Mouse (Mus musculus): ENCODE results near the gene Fntb. TPM values are rescaled to one million over a fixed set of nuclear protein-coding genes. Genes with fewer than 3 reads are reported as not detected.
A peak's percentile ranks its signal among the peaks of the same experiment; 100 is the strongest.

The Fntb gene
- total RNA-seq, 1 experiment from 2014 or later = 16.5 TPM

DNA sequence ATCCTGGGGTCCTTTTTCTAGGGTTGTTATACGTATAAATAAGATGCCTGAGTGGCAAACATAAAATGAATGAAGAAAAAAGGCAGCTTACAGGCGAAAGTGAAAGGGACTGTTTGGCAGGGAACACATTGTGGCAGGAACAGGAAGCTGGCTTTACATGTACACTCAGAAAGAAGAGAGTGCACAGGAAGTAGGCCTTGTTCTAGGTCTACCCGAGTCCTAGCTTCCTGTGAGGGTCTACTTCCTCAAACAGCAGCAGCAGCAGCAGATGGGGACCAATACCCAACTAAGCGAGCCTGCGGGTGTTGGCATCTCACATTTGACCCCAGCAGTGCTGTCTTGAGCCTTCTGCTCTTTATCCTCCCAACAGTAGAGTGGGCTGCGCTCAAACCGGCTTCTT lies 121.4 kb downstream of the Fntb start:
- no peak for DNase-seq

DNA sequence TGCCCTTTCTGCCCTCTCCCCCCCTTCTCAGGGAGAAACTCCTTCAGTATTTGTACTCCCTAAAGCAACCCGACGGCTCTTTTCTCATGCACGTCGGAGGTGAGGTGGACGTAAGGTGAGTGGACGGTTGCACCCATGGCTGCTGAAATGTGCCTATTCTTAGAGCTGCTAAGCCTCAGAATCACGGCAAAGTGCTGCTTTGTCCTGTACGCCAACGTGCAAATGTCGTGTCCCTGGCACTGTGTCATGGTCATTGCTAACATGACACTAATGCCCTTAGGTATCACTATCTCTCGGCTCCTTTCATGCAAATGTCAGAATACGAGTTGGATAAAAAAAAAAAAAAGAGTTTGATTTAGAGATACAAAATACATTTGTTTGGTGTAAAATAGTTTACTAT lies 122.6 kb downstream of the Fntb start:
- DNase-seq = no peak

DNA sequence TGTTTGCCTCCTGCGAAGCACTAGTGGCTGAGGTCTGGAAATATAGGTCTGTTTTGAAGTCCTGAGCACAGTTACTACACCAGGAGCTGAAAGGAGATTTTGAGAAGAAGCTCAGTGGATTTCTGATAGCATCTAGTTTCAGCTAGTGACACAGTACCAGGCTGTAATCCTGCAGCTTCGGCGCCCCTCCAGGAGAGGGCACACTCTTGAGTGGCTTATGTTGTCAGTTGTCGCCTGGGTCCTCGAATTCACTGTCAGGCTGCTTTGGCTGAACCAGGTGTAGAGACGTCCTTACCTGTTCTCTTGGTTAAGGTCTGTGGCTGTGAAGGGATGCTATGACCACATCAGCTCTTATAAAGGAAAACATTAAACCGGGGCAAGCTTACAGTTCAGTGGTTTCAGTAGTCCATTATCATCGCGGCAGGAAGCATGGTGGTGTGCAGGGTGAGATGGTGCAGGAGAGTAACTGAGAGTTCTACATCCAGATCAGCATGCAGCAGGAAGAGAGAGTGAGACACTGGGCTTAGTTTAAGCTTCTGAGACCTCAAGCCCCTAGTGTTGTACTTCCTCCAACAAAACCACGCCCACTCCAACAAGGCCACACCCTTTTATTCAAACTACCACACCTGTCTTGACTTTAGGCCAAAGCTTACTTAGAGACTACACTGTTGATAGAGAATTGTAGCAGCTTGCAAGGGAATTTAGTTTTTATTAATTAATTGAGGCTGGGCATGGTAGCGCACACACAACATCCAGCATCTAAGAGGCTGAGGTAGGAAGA lies 124.2 kb downstream of the Fntb start:
- no peak for DNase-seq

DNA sequence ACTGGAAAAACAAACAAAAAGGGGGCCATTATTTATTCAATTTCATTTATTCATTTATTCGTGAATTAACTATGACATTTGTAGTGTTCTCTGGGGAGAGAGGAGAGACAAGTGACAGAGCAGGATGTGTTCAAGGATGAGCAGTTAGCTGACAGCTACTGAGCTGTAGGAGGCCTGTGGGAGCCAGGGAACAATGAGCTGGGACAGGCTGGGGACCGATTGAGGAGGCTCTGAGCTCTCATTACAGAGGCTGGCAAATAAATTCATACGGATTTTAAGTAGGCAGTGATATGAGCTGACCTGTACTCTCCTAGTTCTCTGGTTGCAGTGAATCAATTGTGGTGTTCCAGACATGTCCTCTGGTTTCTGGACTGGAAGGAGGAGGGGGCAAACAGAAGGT lies 125.8 kb downstream of the Fntb start:
- no peak for DNase-seq

DNA sequence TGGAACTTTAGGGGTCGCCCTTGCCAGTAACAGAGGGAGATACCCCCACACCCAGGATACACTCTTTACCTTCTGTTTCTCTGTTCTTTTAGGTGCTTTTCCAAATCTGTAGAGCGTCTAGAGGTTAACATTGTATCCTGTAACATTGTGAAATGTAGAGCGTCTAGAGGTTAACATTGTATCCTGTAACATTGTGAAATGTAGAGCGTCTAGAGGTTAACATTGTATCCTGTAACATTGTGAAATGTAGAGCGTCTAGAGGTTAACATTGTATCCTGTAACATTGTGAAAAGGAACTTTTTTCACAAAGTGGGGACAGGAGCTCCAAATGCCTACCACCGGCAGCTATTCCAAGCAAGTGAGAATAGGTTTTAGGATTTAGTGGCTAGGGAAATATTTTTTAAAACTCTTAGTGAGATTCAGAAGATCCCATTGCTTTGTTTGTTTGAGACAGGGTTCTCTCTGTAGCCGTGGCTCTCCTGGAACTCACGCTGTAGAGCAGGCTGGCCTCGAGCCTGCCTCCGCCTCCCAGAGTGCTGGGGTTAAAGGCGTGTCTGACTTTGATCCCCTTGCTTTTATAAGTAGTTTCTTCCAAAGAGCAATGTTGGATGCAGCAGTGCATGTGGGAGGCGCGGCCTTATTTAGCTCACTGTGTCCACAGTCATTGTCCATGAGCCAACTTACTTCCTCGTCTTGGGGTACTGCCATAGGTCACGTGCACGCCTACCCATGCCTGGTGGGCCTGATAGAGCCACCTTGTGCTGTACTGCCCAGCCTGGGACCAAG lies 127.7 kb downstream of the Fntb start:
- DNase-seq = no peak

DNA sequence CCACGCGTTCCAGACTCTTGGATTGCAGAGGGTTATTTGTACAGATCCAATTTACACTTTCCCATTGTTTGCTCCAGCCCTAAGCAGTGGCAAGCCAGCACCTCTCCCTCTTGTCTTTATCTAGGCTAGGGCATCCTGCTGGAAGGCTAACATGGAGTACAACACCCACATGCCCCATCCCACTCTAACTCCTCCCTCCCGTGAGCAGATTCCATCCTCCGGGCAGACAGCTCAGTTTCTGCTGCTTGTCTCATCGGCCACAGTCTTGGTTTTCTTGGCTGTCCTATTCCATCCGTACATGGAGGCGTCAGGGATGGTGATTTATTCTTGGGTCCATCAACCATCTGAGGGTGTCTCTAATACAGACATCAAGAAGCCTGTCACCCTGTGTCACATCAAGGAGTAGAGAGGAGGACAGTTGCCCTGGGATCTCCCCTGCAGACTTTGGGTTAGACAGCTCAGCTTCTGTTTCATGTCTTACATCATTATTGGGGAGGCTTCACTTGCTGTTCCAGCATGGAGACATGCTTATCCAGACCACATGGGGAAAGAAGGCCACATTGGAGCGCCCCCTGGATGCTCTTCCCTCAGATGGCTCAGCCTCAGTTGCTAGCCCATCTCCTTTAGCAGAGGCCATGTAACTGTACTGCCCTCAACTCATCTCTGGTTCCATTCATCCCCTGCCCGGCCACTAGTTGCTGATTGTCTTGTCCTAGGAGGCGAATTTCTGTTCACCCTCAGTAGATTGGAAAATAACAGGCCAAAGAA lies 129.6 kb downstream of the Fntb start:
- no peak for DNase-seq

DNA sequence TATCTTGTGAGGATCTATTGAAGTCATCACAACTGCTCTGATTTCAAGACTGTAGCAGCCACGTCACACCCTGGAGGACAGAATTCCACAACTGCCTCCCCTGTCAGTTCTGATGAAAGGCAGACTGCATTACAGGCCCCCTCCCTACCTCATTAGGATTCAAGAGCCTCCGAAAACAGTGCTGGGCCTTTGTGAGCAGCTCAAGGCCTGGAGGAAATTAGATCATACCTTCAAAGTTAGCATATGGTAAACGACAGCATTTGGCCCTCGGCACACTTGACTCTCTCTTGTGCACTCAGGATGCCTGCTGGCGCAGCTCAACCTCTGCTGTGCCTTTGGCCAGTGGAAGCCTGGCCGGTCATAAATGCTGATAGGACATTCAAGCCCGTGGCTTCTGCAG lies 130.4 kb downstream of the Fntb start:
- no peak for DNase-seq

DNA sequence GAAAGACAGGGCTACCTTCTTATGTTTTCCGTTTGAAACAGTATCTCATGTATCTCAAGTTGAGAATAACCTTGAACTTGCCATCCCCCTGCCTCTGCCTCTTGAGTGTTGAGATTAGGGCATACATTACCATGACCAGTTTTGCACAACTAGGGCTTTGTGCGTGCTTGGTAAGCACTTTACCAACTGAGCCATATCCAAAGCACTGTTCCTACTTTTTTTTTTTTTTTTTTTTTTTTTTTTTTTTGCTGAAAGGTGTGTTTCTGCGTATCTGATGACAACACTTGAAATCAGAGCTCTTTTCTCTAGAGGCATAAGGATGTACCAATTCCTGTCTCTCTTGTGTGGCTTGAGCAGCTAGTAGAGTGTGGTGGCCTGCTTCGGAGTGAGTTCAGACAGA lies 131.2 kb downstream of the Fntb start:
- no peak for DNase-seq

DNA sequence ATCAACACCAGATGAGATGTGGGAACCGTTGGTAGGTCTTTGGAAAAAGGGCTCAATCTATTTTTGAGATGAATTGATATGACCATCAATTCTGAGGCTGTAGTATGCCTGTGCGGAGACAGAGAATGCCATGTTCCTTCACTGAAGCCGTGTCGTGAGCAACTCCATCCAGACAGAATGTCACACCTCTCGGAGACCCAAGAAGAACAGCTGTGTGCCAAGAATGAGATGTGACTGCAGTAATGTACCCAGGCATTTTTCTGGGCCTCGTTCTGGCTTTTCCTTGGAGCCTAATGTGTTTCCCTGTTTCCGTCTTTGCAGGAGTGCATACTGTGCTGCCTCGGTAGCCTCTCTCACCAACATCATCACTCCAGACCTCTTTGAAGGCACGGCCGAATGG lies 131.6 kb downstream of the Fntb start:
- DNase-seq = no peak

DNA sequence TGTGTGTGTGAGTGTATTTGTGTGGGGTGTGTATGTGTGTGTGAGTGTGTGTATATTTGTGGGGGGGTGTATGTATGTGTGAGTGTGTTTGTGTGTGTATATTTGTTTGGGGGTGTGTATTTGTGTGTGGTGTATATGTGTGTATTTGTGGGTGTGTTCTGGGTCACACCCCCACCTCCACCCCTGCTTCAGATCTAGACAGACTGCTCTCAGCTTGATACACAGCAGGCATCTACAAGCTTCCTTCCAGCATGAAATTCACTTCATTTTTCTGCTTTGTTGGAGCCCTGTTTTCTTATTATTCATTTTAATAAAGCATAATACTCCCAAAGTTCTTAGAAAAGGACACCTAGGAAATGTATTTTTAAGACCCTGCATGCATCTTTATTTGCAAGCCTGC lies 132.8 kb downstream of the Fntb start:
- no peak for DNase-seq

DNA sequence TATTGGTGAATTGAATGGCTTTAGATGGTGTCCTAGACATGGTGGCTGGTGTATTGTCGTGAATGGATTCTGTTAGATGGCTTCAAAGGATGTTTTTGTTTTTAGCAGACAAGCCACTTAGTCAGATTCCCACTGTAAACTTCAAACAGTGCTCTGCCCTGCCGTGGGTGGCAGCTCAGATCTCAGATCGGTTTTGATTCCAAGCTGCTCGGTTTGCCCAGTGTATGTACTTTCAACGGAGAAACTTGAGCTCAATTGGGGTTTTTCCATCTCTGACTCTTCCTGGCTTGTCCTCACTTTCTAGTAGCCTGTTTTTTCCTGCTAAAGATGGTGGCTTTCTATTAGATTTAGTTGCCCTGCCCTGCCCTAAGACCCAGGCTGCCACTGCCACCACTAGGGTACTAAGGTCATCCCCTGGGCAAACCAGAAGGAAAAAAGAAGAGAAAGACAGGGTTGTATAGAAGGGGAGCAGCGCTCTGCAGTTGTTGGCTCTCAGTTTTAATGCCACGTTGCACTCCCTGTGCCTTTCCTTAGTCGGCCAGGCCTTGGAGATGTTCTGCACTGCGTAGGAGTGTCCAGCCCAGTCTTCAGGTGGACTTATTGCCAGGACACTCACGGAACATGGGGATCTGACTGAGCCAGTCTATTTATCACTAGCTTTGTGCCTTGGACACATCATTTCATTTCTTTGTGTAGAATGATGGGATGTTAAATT lies 134.0 kb downstream of the Fntb start:
- DNase-seq = no peak

DNA sequence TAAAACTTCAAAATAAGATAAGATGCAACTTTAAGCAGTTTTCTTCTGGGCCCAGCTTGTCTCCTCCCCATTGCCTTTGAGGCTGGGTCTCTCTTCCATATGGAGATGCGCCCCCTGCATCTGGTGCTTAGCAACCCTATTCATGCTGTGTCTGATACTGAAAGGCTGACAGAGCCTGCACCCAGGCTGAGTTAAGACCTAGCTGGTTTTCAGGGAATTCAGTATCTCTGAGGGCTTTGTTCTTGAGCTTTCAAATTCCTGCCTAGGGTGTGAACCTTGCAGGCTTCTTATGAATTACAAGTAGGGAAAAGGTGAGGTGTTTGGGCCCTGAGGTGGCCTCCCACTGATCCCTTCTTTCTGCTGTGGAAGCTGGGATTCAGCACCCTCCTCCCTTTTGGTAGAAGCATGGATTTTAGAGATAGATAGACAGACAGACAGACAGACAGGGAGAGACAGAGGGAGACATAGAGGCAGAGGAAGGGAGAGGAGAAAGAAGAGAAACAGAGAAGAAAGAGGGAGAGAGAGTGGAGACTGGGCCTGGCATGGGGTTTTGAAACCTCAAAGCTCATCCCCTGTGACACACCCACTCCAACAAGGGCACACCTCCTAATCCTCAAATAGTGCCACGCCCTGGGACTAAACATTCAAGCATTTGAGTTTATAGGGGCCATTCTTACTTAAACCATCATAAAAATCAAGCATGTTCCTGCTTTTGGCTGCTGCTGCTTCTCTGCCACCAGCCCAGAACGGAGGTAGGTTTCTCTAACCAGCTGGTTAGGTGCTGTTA lies 136.3 kb downstream of the Fntb start:
- no peak for DNase-seq

DNA sequence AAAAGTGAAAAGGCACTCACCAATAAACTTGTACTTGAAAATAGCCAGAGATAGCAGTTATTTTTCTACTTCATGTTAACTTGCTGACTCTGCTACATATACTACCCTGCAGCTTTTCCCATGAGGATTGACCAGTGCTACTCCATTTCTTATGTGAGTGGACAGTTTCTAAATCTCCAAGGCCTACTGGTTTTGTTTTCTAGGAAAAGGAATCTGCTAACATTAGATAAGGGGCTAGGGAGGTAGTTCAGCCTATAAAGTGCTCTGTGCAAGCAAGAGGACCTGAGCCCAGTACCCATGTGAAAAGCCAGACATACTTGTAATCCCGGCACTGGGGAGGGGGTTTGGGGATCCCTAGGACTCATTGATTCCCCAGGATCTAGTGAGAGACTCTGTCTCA lies 140.9 kb downstream of the Fntb start:
- no peak for DNase-seq

DNA sequence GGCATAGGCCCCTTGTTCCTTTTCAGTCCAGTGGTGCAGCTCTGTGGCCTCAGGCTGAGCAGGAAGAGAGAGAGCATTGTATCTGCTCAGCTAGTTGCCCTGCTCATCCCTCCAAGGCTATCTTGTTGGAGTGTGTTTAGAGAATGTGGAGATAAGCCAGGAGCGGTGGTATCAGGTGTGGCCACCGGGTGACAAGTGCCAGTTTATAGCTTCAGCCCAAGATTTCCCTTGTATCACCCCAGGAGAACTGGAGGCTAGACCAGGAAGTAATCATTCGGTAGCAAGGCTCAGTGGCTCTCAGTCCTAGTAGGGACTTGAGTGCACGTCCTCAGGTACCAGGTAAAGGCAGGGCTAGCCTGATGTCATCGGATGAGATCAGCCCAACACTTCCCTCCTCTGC lies 143.8 kb downstream of the Fntb start:
- DNase-seq = no peak

DNA sequence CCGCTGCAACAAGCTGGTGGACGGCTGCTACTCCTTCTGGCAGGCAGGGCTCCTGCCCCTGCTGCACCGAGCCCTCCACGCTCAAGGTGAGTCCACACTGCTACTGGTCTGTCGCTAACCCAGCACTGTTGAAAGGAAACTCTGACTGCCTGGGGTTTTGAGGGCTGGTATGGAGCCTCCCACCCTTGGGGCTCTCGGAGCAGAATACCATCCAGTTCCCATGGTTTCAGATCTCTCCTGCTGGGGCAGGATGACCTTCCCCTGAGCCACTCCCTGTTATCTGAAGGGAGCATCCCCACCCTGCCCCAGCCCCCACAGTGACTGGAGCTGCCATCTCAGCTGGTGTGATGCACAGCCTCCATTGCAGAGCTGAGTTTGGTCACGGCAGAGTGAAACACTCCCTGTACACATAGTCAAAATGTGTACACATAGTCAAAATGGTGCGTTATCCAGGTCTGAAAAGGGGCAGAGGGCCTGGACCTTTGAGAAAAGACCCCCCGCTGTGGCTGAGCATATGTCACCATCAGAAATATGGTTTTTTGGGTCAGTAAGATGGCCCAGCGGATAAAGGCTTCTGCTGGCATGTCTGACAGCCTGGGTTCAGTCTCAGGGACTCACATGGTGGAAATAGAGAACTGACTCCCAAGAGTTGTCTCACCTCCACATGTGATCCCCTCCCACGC lies 145.0 kb downstream of the Fntb start:
- no peak for DNase-seq

DNA sequence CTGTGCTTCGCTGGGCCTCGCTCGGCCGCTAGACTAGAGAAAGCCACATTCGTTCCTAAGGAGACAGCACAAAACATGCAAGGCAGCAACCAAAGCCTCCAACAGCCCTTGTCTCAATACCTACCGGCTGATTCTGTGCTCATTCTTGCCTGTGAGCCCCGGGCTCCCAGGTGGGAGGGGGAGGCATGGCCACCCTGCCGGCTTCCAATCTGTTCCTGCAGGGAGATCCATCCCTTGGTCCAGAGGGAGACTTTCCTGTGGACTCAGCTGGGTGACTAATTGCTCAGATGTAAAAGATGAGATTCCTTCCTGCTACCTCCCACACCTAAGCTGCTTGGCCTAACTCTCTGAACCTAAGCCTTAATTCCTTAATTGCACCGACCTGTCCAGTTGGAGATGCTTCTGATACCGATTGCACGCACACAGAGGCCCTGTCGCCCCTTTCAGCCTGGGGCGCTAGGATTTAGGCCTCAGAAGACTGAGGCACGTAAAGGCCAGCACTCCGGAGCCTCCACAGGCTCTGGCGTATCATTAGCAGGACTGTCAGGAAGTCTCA lies 145.9 kb downstream of the Fntb start:
- no peak for DNase-seq

DNA sequence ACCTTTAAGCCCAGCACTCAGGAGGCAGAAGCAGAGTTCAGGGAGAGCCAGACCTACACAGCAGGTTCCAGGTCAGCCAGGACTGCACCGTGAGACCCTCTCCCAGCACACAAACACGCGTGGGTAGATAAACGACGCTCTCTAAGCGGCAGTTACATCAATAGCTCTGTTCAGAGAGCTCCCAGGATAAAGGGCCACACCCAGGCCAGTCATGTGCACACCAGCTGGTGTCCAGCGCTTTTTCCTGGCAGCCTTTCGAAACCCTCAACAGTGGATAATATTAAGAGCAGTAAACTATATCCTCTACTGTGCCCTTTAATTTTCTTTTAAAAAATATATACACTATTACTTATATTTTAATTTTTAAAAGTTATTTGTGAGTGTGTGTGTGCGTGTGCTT lies 146.8 kb downstream of the Fntb start:
- no peak for DNase-seq

DNA sequence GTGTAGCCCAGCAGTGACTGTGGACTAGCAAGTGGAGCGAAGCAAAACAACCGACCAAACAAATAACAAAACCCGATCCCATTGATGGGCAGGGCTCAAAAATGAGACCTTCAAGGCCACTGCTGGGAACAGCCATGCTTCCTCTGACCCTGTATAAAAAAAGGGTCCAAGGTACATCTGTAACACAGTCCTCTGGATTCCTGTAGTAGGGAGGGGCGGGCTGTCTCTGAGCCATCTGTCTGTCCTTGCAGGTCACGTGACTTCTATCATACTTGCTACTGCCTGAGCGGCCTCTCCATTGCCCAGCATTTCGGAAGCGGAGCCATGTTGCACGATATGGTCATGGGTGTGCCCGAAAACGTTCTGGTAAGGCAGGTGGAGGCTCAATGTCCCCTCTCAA lies 150.8 kb downstream of the Fntb start:
- no peak for DNase-seq

DNA sequence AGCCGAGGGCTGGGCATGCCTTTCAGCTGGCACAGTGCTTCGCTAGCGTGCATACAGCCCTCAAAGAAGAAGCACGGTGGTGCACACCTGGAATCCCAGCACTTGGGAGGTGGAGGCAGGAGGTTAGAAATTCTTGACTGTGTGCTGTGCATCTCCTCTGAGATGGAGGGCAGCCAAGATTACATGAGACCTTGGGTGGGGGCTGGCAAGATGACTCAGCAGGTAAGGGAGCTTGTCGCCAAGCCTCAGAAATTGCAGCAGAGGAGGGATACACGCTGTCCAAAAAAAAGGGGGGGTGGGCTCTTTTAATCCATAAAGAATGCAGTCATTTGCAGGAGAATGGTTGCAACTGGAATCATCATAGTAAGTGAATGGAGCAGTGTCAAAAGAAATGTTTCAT lies 152.7 kb downstream of the Fntb start:
- DNase-seq = peak; percentile 23

DNA sequence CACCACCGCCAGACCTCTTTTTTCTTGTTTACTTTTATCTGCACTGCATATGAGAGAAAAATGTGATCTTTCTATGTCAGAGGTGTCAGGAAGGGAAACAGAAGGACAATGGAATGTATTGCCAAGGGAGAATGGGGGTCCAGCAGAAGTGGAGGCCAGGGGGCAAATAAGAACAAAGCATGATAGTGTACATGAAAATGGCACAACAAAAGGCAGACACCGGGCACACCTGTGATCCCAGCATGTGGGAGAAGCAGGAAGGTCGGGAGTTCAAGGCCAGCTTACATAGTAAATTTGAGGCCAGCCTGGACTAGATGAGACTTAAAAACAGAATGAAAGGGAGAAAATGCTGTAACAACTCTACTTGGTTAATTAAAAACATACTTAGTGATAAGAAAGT lies 153.5 kb downstream of the Fntb start:
- no peak for DNase-seq

DNA sequence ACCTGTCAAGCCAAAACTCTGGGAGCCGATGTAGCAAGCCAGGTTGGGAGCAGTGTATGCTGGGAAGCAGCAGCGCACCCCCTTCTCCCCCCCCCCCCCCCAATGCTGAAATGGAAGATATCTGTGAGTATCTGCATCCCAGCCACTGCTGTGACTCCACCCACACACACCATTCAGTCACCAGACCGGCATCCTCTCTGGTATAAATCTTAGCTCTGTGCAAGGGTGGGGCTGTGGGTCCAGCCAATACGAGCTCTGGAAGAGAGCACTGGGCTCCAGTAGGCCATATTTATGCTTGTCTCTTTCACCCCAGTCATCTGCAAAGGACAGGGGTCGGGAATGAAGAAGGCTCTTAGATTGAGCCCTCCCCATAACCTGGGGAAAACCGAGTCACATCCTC lies 155.0 kb downstream of the Fntb start:
- DNase-seq = no peak

Data from adrenal gland, postnatal 14 days (tissue).